Mouse (Mus musculus): ENCODE measurements around the gene Il18. TPM values are rescaled to one million over a fixed set of nuclear protein-coding genes. Genes with fewer than 3 reads are reported as not detected.

The Il18 gene
- polyA plus RNA-seq, 2 experiments, result 2.4 to 2.9 TPM

GRCm38 (mm10) chr9:50520748-50521147 is 33.9 kb upstream of the Il18 start:
- no peaks in the 10 kb centered on the region for H3K27me3 ChIP-seq (ENCODE audit: control insufficient read depth, insufficient read depth, low read length)
- H3K4me1 ChIP-seq (ENCODE audit: control insufficient read depth, insufficient read depth, low read length), result no peaks in the 10 kb centered on the region
- no peak overlapping the region for H3K4me3 ChIP-seq (replicated peaks; ENCODE audit: low read length)
- H3K9me3 ChIP-seq (ENCODE audit: control insufficient read depth, low read length), result no peaks in the 10 kb centered on the region
- WGBS, result 83% methylated on average over 6 of the region's 6 CpGs
- H3K36me3 ChIP-seq (ENCODE audit: control insufficient read depth, insufficient read depth, low read length), result no peaks in the 10 kb centered on the region
- ATAC-seq (ENCODE audit: low FRiP score, low read depth) (no peak), DNase-seq (ENCODE audit: low spot score) (no peak)
- no peak overlapping the region for H3K27ac ChIP-seq (replicated peaks; ENCODE audit: low read depth, low read length)
- H3K4me2 ChIP-seq (replicated peaks; ENCODE audit: low read depth, low read length, severe bottlenecking), result no peak overlapping the region
- H3K9ac ChIP-seq (ENCODE audit: low read depth, low read length, severe bottlenecking), result no peak overlapping the region
- no peak for TF ChIP-seq POLR2A (IDR thresholded peaks at IDR 0.05; ENCODE audit: borderline replicate concordance, extremely low read depth, insufficient read depth, insufficient read length)

- no peak overlapping the region for H3K4me2 ChIP-seq (replicated peaks; ENCODE audit: low read depth, low read length, severe bottlenecking)
- no peak for ATAC-seq (ENCODE audit: low FRiP score, low read depth)
- TF ChIP-seq POLR2A (IDR thresholded peaks at IDR 0.05; ENCODE audit: borderline replicate concordance, extremely low read depth, insufficient read depth, insufficient read length), result no peak
These were observed 33.1 kb upstream of the Il18 start for GRCm38 (mm10) chr9:50521562-50521961.

GRCm38 (mm10) chr9:50522574-50522973 is 32.1 kb upstream of the Il18 start:
- WGBS, result 79% methylated on average over 5 of the region's 5 CpGs
- ATAC-seq (ENCODE audit: low FRiP score, low read depth) (no peak), DNase-seq (ENCODE audit: low spot score) (no peak)
- no peaks in the 10 kb centered on the region for H3K9me3 ChIP-seq (ENCODE audit: control insufficient read depth, low read length)
- H3K36me3 ChIP-seq (ENCODE audit: control insufficient read depth, insufficient read depth, low read length), result no peaks in the 10 kb centered on the region
- H3K9ac ChIP-seq (ENCODE audit: low read depth, low read length, severe bottlenecking), result no peak overlapping the region
- no peak for TF ChIP-seq POLR2A (IDR thresholded peaks at IDR 0.05; ENCODE audit: borderline replicate concordance, extremely low read depth, insufficient read depth, insufficient read length)
- H3K4me2 ChIP-seq (replicated peaks; ENCODE audit: low read depth, low read length, severe bottlenecking), result no peak overlapping the region
- H3K4me3 ChIP-seq (replicated peaks; ENCODE audit: low read length), result no peak overlapping the region
- H3K4me1 ChIP-seq (ENCODE audit: control insufficient read depth, insufficient read depth, low read length), result no peaks in the 10 kb centered on the region; the same call in 1 of the 2 replicates
- H3K27me3 ChIP-seq (ENCODE audit: control insufficient read depth, insufficient read depth, low read length), result no peaks in the 10 kb centered on the region
- no peak overlapping the region for H3K27ac ChIP-seq (replicated peaks; ENCODE audit: low read depth, low read length)

More at GRCm38 (mm10) chr9:50521562-50521961, 33.1 kb upstream of the Il18 start:
- DNase-seq (ENCODE audit: low spot score), result no peak
- H3K27ac ChIP-seq (replicated peaks; ENCODE audit: low read depth, low read length), result no peak overlapping the region
- H3K9me3 ChIP-seq (ENCODE audit: control insufficient read depth, low read length), result no peaks in the 10 kb centered on the region
- H3K4me1 ChIP-seq (ENCODE audit: control insufficient read depth, insufficient read depth, low read length), result no peaks in the 10 kb centered on the region
- H3K4me3 ChIP-seq (replicated peaks; ENCODE audit: low read length), result no peak overlapping the region
- no peaks in the 10 kb centered on the region for H3K36me3 ChIP-seq (ENCODE audit: control insufficient read depth, insufficient read depth, low read length)
- 54% methylated on average over 2 of the region's 2 CpGs for WGBS
- no peaks in the 10 kb centered on the region for H3K27me3 ChIP-seq (ENCODE audit: control insufficient read depth, insufficient read depth, low read length)
- H3K9ac ChIP-seq (ENCODE audit: low read depth, low read length, severe bottlenecking), result no peak overlapping the region

GRCm38 (mm10) chr9:50524936-50525335 is 29.7 kb upstream of the Il18 start:
- H3K9me3 ChIP-seq (ENCODE audit: control insufficient read depth, low read length), result no peaks in the 10 kb centered on the region
- ATAC-seq (ENCODE audit: low FRiP score, low read depth), result no peak

GRCm38 (mm10) chr9:50525585-50525984 is 29.0 kb upstream of the Il18 start:
- ATAC-seq (ENCODE audit: low FRiP score, low read depth), result no peak
- H3K27ac ChIP-seq (replicated peaks; ENCODE audit: low read depth, low read length), result no peak overlapping the region
- peaks cover 4% of the 10 kb centered on the region for H3K4me1 ChIP-seq (ENCODE audit: control insufficient read depth, insufficient read depth, low read length)
- TF ChIP-seq POLR2A (IDR thresholded peaks at IDR 0.05; ENCODE audit: borderline replicate concordance, extremely low read depth, insufficient read depth, insufficient read length), result no peak
- H3K4me2 ChIP-seq (replicated peaks; ENCODE audit: low read depth, low read length, severe bottlenecking), result no peak overlapping the region
- no peak overlapping the region for H3K4me3 ChIP-seq (replicated peaks; ENCODE audit: low read length)
- H3K9me3 ChIP-seq (ENCODE audit: control insufficient read depth, low read length), result no peaks in the 10 kb centered on the region
- H3K36me3 ChIP-seq (ENCODE audit: control insufficient read depth, insufficient read depth, low read length), result no peaks in the 10 kb centered on the region
- H3K27me3 ChIP-seq (ENCODE audit: control insufficient read depth, insufficient read depth, low read length), result no peaks in the 10 kb centered on the region
- no peak for DNase-seq (ENCODE audit: low spot score)
- no peak overlapping the region for H3K9ac ChIP-seq (ENCODE audit: low read depth, low read length, severe bottlenecking)
- 55% methylated on average over 5 of the region's 5 CpGs for WGBS

More at GRCm38 (mm10) chr9:50524936-50525335, 29.7 kb upstream of the Il18 start:
- no peaks in the 10 kb centered on the region for H3K36me3 ChIP-seq (ENCODE audit: control insufficient read depth, insufficient read depth, low read length)
- no peak for TF ChIP-seq POLR2A (IDR thresholded peaks at IDR 0.05; ENCODE audit: borderline replicate concordance, extremely low read depth, insufficient read depth, insufficient read length)
- no peak for DNase-seq (ENCODE audit: low spot score)
- peaks cover 4% of the 10 kb centered on the region for H3K4me1 ChIP-seq (ENCODE audit: control insufficient read depth, insufficient read depth, low read length)
- 87% methylated on average over 5 of the region's 5 CpGs for WGBS
- no peak overlapping the region for H3K4me2 ChIP-seq (replicated peaks; ENCODE audit: low read depth, low read length, severe bottlenecking)
- H3K9ac ChIP-seq (ENCODE audit: low read depth, low read length, severe bottlenecking), result no peak overlapping the region
- no peak overlapping the region for H3K4me3 ChIP-seq (replicated peaks; ENCODE audit: low read length)
- no peak overlapping the region for H3K27ac ChIP-seq (replicated peaks; ENCODE audit: low read depth, low read length)
- no peaks in the 10 kb centered on the region for H3K27me3 ChIP-seq (ENCODE audit: control insufficient read depth, insufficient read depth, low read length)

- Histone ChIP-seq H3K4me3 (replicated peaks; ENCODE audit: low read length) (peak overlapping the region; percentile 75), H3K36me3 (ENCODE audit: control insufficient read depth, insufficient read depth, low read length) (no peaks in the 10 kb centered on the region), H3K9ac (ENCODE audit: low read depth, low read length, severe bottlenecking) (peak overlapping the region; percentile 67), H3K27ac (replicated peaks; ENCODE audit: low read depth, low read length) (no peak overlapping the region), H3K27me3 (ENCODE audit: control insufficient read depth, insufficient read depth, low read length) (no peaks in the 10 kb centered on the region), H3K4me1 (ENCODE audit: control insufficient read depth, insufficient read depth, low read length) (peaks cover 4% of the 10 kb centered on the region), H3K9me3 (ENCODE audit: control insufficient read depth, low read length) (no peaks in the 10 kb centered on the region), H3K4me2 (replicated peaks; ENCODE audit: low read depth, low read length, severe bottlenecking) (peak overlapping the region; percentile 72)
- DNase-seq (ENCODE audit: low spot score), result no peak
- no peak for ATAC-seq (ENCODE audit: low FRiP score, low read depth)
- WGBS, result 42% methylated on average over 7 of the region's 7 CpGs
- TF ChIP-seq POLR2A (IDR thresholded peaks at IDR 0.05; ENCODE audit: borderline replicate concordance, extremely low read depth, insufficient read depth, insufficient read length), result no peak
These were observed 26.8 kb upstream of the Il18 start for GRCm38 (mm10) chr9:50527860-50528259.

Data from limb, embryonic 14.5 days (tissue).